Comparison of ENCODE assay signal across 14 mouse cellular contexts in the genomic region with DNA sequence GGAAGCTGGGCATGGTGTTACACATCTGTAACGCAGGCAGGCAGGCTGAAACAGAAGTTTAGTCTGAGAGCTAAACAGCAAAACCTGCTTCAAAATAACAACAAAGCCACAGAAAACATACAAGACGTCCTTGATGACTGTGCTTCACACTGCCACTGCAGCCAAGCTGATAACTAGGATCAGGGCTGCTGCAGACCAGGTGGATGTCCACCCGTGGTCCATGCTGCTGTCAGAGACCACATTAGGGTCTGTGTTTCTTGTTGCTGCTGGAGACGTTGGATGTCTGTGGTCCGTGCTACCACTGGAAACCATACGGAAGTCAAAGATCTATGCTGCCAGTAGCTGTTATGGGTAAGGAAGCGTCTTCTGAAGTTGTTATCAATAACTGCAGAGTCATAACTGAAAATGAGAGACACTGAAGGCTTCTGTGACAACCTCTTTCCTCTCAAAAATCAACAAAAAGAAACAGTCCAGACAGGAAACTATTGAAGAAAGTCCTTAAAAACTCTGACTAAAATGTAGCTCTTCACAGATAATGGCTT.
"Had no signal": no experiment of that assay in that cellular context is flagged by ENCODE, and none has a peak within 500 bp of the region (broad histone marks: within the 10 kb centered on the region; RNA-seq: fewer than 3 reads in every experiment).

No protein-coding gene starts in this region.

- H3K27me3 ChIP-seq: limb, embryonic 12.5 days; midbrain, embryonic 12.5 days; neural tube, embryonic 13.5 days; stomach, embryonic 15.5 days had no signal

- ATAC-seq: intestine, embryonic 16.5 days; midbrain, embryonic 16.5 days had no signal

- H3K4me1 ChIP-seq: limb, embryonic 12.5 days; midbrain, embryonic 12.5 days; neural tube, embryonic 13.5 days; stomach, embryonic 15.5 days had no signal

- H3K9ac ChIP-seq: limb, embryonic 12.5 days; midbrain, embryonic 12.5 days; neural tube, embryonic 13.5 days; stomach, embryonic 15.5 days had no signal

- H3K4me3 ChIP-seq: layer of hippocampus, adult 2 months; limb, embryonic 12.5 days; midbrain, embryonic 12.5 days; neural tube, embryonic 13.5 days; stomach, embryonic 15.5 days had no signal

- H3K36me3 ChIP-seq: limb, embryonic 12.5 days; midbrain, embryonic 12.5 days; neural tube, embryonic 13.5 days; stomach, embryonic 15.5 days had no signal

- H3K4me2 ChIP-seq: limb, embryonic 12.5 days; midbrain, embryonic 12.5 days; neural tube, embryonic 13.5 days; stomach, embryonic 15.5 days had no signal

- H3K27ac ChIP-seq: kidney, postnatal 0 days; layer of hippocampus, adult 2 months; limb, embryonic 12.5 days; midbrain, embryonic 12.5 days; neural tube, embryonic 13.5 days; stomach, embryonic 15.5 days had no signal

- H3K9me3 ChIP-seq: limb, embryonic 12.5 days; midbrain, embryonic 12.5 days; neural tube, embryonic 13.5 days; stomach, embryonic 15.5 days had no signal

- DNase-seq: kidney, adult 9 months; kidney, postnatal 4 days; retina, postnatal 1 day; right cerebral cortex, postnatal 4 days; spleen, adult 18-20 months; thymus, postnatal 36 days had no signal
